Mouse (Mus musculus): ENCODE results near the gene Wnt10a.
"Not testable (repeated sequence)": the region's sequence is repeated elsewhere in the genome, so short reads cannot be mapped to it uniquely, and the experiment has no call there.

Gene Wnt10a

DNA sequence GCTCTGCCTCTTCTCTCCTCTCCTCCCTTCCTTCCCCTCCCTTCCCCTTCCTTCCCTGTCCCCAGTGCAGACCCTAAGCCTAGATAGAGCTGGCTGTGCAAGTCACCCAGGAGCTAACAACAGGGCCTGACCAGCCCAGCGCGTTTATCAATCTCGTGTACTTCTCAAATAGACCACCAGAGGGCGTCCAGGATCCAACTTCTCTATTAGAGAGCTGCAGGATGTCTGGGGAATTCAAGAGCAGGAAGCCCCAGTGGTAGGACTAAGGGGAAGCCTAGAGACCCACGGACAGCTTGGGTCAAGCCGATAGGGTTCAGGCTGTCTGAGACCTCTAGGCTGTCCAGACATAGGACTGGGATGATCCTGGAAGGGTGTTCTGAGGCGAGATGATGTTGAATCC, 3.5 kb upstream of the Wnt10a start:
- peak; percentile 64 to 87 for DNase-seq (ENCODE audit: low spot score in 2 of 2)

DNA sequence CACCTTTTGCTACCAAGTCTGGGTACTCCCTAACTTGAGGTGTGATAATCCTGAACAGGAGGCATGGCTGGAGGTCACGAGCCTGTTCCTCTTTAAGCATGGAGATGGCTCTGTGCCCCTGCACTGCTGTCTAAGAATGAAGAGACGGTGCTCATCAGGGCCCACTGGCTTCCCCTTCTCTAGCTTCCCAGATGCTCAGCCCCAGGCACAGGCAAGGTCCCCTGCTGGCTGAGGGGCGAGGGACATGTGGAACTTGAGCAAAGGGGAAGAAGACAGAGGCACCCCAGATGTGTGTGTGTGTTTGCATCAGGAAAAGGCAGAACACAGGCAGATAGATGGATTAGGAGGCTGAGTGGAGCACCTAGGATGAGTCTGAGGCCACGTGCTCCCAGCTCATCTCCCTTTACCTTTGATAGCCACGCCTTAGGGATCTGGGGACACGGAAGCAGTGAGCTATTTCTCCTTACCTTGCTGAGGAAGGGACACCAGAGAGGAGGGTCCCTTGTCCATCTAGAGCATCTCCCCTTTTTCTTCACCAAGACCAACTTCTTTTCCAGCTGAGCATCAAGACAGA, 2.6 kb upstream of the Wnt10a start:
- DNase-seq (ENCODE audit: low spot score in 2 of 2) = no peak

GRCm38 (mm10) chr1:74790095-74790494, 1.2 kb upstream of the Wnt10a start:
- DNase-seq (ENCODE audit: low spot score in 2 of 2) = no peak

DNA sequence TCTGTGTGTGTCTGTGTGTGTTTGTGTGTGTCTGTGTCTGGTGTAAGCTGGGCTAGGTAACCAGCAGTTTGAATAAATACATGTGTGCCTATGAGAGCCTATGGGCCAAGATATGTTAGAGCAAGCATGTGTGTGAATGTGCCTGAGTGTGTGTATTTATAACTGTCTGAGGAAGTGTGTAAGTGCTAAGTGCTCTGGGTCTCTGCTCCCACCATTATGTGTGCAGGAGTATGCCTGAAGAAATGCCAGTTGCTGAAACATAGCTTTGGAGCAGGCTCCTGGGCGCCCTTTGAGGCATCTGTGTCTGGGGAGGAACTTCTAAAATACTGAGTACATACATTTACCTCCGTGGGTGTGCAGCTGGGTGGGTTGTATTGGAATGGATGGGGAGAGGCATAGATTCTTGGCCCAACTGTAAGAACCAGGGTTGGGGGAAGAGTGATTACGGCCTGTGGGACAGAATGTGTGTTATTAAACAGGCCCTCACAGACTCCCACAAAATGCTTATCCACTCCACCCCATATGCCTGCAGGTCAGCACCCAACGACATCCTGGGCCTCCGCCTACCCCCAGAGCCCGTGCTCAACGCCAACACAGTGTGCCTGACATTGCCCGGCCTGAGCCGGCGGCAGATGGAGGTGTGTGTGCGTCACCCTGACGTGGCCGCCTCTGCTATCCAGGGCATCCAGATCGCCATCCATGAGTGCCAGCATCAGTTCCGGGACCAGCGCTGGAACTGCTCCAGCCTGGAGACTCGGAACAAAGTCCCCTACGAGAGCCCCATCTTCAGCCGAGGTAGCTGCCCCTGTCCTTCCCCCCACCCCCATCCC, 1.7 kb downstream of the Wnt10a start:
- no peak for DNase-seq (ENCODE audit: low spot score in 2 of 2)

- no peak for DNase-seq (ENCODE audit: low spot score in 2 of 2)
Measured at GRCm38 (mm10) chr1:74794487-74795144, 3.3 kb downstream of the Wnt10a start.

DNA sequence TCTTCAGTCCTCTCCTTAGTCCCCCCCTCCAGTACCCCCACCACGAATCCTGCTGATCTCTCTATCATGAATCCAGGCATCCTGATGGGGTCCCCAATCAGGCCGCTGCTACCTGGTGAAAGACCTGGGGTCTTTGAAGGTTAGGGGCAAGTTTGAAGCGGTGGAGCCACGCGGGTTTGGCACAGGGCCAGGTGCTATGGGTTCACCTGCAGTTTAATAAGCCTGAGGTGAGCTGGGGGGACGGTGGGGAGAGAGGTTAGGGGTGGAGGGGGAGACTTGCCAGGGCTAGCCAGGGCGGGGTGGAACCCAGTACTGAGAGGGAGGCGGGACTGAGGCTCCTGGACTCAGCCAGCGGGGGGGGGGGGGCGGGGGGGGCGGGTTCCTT, 3.8 kb downstream of the Wnt10a start:
- DNase-seq (ENCODE audit: low spot score in 2 of 2) = no peak

- no peak for DNase-seq (ENCODE audit: low spot score in 2 of 2)
Measured at GRCm38 (mm10) chr1:74797459-74797858, 6.1 kb downstream of the Wnt10a start.

GRCm38 (mm10) chr1:74800424-74800888, 9.1 kb downstream of the Wnt10a start:
- no peak for DNase-seq (ENCODE audit: low spot score in 2 of 2)

DNA sequence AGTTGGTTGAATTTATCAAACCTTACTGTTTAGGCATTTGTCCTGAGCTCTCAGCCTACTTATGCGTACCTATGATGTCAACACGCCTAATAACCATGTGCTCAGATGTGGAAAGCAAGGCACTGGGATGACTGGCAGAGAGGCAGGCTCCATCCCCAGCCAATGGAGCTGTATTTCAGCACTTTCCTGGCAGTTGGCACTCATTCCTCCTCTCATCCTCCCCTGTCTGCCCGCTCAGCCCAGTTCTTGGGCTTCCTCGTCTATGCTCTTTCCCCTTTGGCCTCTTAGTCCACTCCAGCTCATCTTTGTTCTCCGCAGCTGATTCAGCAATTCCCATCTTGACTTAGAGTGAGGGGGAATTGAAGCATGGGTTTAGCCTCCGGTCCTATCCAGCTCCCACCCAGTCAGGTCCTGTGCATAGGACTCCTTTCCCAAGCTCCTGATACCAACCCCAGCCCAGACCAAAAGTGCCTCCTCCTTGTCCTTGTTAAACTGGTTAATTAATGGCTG, 10.4 kb downstream of the Wnt10a start:
- no peak for DNase-seq (ENCODE audit: low spot score in 2 of 2)

DNA sequence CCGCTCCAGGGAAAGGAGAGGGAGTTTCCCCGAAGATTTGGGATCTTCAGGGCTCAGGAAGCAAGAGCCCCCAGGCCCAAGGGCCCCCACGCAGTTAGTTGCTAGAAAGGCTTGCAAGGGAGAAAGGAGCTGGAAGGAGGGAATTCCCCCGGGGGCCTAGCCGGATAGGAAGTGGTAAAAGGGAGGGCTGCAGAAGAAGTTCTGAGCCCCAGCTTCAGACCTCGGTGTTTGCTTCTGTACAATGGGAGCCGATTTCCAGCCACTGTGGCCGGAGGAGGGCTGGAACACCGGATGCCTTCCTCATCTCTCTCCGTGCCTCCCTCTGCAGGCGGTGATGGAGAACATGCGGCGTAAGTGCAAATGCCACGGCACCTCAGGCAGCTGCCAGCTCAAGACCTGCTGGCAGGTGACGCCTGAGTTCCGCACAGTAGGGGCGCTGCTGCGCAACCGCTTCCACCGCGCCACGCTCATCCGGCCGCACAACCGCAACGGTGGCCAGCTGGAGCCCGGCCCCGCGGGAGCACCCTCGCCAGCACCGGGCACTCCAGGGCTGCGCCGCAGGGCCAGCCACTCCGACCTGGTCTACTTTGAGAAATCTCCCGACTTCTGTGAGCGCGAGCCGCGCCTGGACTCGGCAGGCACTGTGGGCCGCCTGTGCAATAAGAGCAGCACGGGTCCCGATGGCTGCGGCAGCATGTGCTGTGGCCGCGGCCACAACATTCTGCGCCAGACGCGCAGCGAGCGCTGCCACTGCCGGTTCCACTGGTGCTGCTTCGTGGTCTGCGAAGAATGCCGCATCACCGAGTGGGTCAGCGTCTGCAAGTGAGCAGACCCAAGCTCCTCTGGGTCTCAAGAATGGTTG, 11.7 kb downstream of the Wnt10a start:
- peak in 1 of 2 experiments; percentile 59 for DNase-seq (ENCODE audit: low spot score in 2 of 2)

GRCm38 (mm10) chr1:74804211-74804870, 13.0 kb downstream of the Wnt10a start:
- DNase-seq (ENCODE audit: low spot score in 2 of 2) = no peak

GRCm38 (mm10) chr1:74805340-74805835, 14.1 kb downstream of the Wnt10a start:
- no peak for DNase-seq (ENCODE audit: low spot score in 2 of 2)

DNA sequence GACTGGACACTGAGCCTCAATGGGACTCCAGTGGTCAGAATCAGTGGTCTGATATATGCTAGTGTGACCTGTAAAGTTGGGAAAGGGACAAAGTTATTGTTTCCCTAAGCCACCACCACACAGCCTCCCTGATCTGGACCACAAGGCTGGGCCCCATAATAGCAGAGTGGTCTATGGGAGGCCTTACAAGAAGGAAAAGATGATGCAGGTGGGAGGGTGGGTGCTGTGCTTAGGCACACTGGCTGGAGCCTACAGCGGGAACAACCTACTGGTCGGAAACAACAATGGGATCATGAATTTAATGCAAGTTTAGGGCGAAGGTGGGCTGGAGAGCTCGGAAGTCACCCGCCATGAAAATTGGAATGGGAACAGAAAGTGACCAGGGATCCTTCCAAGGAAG, 14.5 kb downstream of the Wnt10a start:
- no peak for DNase-seq (ENCODE audit: low spot score in 2 of 2)

DNA sequence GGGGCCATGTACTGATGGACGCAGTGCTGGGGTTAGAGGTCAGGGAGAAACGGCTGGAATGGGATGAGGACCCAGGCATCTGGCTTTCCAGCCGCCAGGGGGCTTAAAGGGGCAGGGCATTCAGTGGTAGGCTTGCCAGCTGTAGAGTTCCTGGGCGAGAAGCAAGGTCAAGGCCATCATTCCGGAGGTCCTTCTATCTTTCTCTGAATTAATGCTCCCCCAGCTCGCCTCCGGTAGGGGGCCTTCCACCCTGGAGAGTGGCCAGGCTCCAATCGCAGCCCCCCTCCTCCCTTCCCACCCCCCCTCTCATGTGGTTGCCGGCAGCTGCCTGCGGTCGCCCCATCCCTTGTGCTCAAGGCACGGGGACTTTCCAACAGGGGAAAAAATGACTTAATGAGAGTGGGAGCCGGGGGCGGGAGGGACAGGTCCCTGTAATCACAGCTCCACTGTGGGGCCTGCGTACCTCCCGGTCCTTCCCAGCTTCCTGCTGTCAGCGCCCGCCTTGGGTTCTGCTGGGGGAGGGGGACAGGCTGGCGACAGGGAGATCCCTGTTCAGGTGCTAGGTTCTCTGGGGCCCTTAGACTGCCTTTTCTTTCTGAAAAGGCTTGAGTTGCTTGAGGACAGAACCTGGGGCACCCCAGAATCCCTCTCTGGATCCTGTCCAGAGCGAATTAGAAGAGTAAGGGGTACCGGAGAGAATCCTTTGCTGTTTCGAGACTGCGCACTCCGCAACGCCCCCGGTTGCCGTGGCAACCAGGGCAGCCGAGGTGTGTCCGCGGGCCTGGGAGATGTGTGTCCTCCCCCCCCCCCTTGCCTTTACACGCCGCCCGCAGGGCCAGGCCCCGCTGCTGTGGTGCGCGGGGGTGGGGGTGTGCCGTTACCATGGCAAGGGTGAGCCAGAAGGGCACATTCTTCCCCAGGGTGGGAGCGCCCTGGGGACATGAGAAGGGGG, 15.3 kb downstream of the Wnt10a start:
- no peak for DNase-seq (ENCODE audit: low spot score in 2 of 2)

DNA sequence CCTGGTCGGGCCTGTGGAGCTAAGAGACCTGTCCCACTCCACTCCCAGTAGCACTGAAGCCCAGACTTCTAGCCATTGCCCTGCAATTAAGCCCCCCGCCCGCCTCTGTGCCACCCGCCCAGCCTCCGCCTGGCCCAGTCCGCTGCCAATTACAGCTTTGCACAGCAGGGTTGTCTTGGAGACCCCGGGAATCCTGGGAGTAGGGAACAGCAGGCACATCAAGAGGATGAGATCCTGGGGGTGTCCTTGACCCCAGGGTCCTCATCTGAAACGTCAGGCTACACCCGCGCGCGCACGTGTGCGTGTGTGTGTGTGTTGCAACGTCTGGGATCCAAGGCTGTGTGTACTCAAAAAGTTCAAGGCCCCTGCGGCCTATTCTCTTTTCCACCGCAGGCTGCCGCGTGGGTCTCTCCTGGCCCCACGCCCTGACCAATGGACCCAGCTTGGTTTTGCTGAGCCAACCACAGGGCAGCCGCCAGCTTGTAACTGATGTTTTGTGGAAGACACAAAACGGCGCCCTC, 16.3 kb downstream of the Wnt10a start:
- no peak for DNase-seq (ENCODE audit: low spot score in 2 of 2)

DNA sequence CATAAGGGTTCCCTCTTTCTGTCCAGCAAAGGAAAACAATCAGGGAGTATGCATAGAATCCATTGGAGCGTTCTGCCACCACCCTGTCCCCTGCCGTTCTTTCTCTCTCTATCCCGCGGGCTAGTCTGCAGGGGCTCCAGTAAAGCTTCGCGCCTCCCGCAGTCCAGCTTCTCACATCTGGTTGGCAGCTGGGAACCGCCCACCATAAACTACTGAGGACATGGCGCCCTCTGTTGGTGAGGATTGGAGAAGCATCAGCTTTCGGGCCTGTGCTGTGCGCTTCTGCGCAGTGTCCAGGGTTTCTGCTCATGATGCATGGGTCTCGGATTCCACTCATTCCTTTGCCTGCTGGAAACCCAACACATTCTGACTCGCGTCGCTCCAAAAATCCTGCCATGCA, 16.8 kb downstream of the Wnt10a start:
- DNase-seq (ENCODE audit: low spot score in 2 of 2) = peak; percentile 82 to 89

DNA sequence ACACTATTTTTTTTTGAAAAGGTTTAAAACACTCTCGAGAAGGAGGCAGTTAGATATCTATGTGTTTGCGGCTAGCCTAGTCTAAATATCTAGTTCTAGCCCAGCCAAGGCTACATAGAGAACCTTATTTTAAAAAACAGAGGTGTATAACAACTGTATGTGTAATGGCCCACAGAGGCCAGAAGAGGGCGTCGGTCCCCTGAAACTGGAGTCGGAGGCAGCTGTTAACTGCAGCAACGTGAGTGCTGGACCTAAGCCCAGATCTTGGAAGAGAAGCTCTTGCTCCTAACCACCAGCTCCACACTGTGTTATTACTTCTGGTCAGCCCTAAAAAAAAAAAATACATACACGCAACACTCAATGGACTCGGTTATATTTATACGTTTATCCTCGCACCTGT, 17.7 kb downstream of the Wnt10a start:
- DNase-seq (ENCODE audit: low spot score in 2 of 2) = no peak

- no peak for DNase-seq (ENCODE audit: low spot score in 2 of 2)
Measured at GRCm38 (mm10) chr1:74814931-74815647, 23.8 kb downstream of the Wnt10a start.

- DNase-seq (ENCODE audit: low spot score in 2 of 2) = not testable (repeated sequence)
Measured at GRCm38 (mm10) chr1:74815965-74816364, 24.6 kb downstream of the Wnt10a start.

Data from frontal cortex, postnatal 14 days (tissue).